ENCODE assay signal across 2 mouse cellular contexts in genomic region chr2:33090033-33090400, GRCm38 (mm10). TPM values are rescaled to one million over a fixed set of nuclear protein-coding genes. Genes with fewer than 3 reads are reported as not detected.
"Had no signal": no experiment of that assay in that cellular context is flagged by ENCODE, and none has a peak within 500 bp of the region (broad histone marks: within the 10 kb centered on the region; RNA-seq: fewer than 3 reads in every experiment).

No protein-coding gene starts in this region.

RNA-seq across cellular contexts. Expression of gene Garnl3, which starts 41.4 kb away (rescaled TPM):
- total RNA-seq: granulocyte monocyte progenitor cell, adult 5-6 weeks had no signal
- polyA plus RNA-seq: erythroblast, embryonic 14.5 days had no signal
